Mouse (Mus musculus): ENCODE measurements around the gene Tpcn1.
A peak's percentile ranks its signal among the peaks of the same experiment; 100 is the strongest.

Tpcn1 gene

GRCm38 (mm10) chr5:120588569-120589094 is at the start of gene Tpcn1, which contains the start of gene Iqcd:
Gene Tpcn1 (minus strand): TSS chr5:120588673.
Gene Iqcd (plus strand): TSS chr5:120589016.
- DNase-seq, result peak; percentile 99 to 100

GRCm38 (mm10) chr5:120635633-120636032 is 47.2 kb upstream of the Tpcn1 start:
- no peak for DNase-seq

GRCm38 (mm10) chr5:120634860-120635259 is 46.4 kb upstream of the Tpcn1 start:
- no peak for DNase-seq

DNA sequence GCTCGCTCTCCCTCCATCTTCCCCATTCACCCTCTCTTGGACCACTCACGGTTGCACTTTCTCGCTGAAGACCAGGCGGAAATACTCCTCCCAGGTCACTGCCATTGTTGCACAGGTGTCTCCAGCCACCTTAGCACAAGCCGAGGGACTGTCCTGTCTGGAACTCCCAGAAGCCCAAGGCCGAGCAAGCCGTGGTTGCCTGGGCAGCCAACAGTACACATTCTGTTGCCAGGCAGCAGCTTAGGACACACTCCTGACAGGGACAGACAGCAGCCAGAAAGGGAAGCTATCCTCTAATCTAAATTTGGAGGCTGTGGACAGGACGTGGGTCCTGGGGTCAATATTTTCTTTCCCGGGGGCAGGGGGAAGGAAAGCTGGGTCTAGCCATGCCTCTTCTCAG is 45.7 kb upstream of the Tpcn1 start, which contains the start of gene Cfap73:
Gene Cfap73 (minus strand): TSS at position 105 of the 400 bp plus-strand sequence.
- DNase-seq, result no peak

GRCm38 (mm10) chr5:120631892-120632291 is 43.4 kb upstream of the Tpcn1 start:
- DNase-seq, result no peak

- no peak for DNase-seq
These were observed 42.7 kb upstream of the Tpcn1 start for GRCm38 (mm10) chr5:120631128-120631527.

DNA sequence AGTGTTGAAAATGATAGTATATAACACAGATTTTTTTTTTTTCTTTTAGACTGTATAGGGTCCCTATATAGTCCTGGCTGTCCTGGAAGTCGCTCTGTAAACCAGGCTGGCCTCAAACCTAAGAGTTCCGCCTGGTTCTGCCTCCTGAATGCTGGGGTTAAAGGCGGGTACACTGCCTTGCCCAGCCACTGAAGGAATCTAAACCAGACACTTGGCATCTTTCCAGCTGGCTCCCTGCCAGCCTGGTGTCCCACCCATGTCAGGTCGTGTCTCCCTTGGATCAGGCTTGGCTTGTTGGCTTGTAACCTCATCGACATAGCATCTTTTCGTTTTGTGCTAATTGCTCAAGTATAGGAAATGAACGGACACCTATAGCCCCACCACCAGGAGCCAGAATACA is 40.2 kb upstream of the Tpcn1 start:
- peak in 1 of 2 experiments; percentile 71 for DNase-seq

GRCm38 (mm10) chr5:120627515-120628300 is 39.2 kb upstream of the Tpcn1 start:
- DNase-seq, result no peak

DNA sequence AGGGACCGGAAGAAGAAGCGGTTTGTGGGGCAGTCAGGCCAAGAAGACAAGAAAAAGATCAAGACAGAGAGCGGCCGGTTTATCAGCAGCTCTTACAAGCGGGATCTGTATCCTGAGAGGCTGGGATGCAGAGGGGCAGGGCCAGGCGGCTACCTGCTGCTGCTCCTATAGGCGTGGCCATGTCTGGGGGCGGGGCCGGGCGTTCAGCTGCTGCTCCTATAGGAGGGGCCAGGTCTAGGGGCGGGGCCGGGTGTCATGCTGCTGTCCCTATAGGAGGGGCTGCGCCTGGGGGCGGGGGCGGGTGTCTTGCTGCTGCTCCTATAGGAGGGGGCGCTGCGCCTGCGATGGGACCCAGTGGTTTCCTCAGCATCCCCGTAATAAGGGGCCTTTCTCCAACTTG is 37.9 kb upstream of the Tpcn1 start:
- peak in 1 of 2 experiments; percentile 38 for DNase-seq

DNA sequence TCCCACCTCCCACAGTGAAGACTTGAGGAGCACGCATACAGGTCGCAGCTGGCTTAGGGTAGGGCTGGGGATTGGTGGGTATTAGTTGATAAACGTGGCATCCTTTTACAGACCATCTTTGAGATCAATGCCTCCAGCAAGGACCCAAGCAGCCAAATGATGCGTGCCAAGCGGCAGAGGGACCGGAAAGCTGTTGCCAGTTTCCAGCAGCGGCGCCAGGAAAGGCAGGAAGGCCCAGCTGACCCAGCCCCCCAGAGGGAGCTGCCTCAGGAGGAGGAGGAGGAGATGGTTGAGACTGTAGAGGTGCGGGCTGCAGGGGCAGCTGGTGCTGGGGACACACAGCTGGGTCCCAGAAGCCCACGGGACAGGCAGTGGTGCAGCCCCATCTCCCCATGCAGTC is 36.0 kb upstream of the Tpcn1 start:
- peak; percentile 59 to 72 for DNase-seq

GRCm38 (mm10) chr5:120622198-120622851 is 33.9 kb upstream of the Tpcn1 start:
- DNase-seq, result peak in 1 of 2 experiments; percentile 17

- DNase-seq, result peak in 1 of 2 experiments; percentile 32
These were observed 33.3 kb upstream of the Tpcn1 start for GRCm38 (mm10) chr5:120621846-120622197.

GRCm38 (mm10) chr5:120621078-120621765 is 32.7 kb upstream of the Tpcn1 start:
- DNase-seq, result no peak

DNA sequence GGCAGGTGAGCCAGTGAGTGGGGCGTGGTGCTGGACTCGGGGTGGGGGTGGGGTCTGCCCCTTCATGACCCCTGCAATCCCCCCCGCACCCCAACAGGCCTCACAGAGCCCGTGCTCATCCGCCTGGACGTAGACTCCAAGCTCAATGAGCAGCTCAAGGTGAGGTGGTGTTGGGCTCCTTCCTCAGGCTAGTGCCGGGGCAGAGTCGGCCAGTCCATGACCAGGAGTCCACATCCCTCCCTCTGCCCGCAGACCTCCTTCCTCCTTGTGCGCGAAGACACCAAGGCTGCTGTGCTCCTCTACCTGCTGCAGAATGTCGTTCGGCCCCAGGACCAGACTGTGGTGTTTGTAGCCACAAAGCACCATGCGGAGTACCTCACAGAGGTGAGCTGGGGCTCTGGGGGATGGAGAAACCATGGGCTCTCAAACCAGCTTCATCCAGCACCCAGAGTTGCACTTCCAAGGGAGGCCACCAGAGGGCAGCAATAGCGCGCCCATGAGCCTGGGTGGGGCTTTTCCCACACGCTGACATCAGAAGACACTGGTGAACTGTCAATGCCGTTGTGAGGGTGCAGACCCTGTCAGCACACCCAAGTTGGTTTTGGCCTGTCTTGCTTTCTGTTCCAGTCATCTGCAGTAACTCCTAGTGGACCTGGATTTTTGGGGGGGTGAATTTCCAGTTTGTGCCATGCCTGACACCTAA is 32.1 kb upstream of the Tpcn1 start:
- peak; percentile 93 for DNase-seq

DNA sequence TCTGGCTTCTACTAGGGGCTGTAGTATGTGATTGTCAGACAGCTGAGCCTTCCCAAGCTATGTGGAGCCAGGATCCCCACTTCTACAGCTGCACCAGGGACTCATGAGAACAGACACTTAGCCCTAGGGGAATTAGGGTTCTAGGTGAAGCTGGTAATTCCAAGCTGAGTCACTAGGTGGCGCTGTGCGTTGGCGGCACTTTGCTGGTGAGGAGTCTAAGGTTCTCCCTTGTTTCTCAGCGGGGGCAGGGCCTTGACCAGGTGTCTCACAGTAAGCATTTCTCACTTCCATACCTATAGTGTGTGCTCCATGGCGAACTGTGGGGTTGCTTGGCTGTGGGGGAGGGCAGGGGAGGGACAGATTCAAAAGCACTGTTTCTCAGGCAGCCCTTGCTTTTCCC is 30.7 kb upstream of the Tpcn1 start:
- peak; percentile 82 to 92 for DNase-seq

GRCm38 (mm10) chr5:120618778-120619177 is 30.3 kb upstream of the Tpcn1 start:
- DNase-seq, result no peak

GRCm38 (mm10) chr5:120615903-120616302 is 27.4 kb upstream of the Tpcn1 start:
- DNase-seq, result peak in 1 of 2 experiments; percentile 83

DNA sequence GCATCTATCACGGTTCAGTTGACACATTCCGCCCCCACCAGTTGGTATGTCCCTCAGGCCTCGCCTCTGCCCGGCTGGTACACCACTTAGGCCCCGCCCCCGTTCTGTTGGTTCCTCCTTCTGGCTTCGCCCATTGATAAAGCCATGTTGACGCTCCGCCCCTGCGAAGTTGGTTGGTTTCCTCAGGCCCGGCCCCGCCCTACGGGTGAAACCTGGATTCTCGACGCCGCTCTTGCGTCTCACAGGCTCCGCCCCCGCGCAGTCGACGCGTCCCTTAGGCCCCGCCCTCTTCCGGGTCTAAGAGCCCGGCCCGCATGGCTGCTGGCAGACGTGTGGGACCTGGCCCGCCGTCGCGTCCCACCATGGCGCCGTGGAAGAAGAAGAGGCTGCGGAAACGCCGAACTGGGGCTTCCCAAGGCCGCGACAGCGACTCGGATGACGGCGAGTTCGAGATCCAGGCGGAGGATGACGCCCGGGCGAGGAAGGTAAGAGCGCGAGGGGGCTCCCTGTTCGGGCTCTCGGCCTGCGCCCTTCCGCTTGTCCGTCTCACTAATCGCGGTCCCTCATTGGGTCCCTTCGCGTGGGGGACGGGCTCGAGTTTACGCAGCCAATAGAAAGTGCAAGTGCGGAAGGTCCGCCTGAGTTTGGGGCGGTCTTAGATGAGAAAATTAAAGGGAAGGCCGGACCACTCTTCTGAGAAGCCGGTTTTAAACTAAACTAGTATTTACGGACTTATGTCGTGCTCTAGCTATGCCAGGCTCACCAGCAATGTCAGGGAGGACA is 24.5 kb upstream of the Tpcn1 start:
- peak; percentile 100 for DNase-seq

DNA sequence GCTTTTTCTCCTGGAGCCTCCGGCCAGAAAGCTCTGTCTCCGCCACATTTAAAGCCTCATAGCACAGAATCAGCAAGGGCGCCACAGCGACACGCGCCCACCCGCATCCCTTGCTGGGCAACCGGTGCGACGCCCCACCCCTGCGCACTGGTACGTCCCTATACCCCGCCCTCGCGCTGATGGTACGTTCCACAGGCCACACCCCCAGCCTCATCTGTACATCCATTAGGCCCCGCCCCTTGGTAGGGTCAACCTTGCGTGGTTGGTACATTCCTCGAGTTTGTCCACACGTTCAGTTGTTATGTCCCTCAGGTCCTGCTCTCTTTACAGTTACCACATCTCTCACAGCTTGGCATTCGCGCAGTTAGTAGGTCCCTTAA is 24.0 kb upstream of the Tpcn1 start, which contains the start of the genes Rita1 and Ddx54:
Gene Rita1 (minus strand): TSS at position 148 of the 380 bp plus-strand sequence.
Gene Ddx54 (plus strand): TSS at position 298 of the 380 bp plus-strand sequence.
- peak; percentile 99 for DNase-seq

DNA sequence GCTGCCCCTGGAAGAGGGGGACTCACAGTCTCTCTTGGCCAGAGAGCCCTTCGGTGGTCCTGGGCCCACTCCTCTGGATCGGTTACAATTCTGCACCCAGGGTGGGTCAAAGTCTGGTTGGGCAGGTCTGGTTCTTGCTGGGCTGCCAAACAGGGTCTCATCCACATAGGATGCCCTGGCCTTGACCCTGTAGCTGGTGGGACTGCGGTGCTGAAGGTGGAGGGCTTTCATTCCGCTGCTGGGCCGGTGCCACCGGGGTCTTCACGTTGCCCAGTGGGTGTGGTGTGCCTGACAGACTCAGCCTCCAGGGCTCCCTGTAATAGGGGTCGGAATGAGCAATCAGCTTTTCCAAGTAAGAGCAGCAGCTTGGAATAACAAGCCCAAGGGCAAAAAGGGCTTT is 22.9 kb upstream of the Tpcn1 start:
- peak in 1 of 2 experiments; percentile 58 for DNase-seq

DNA sequence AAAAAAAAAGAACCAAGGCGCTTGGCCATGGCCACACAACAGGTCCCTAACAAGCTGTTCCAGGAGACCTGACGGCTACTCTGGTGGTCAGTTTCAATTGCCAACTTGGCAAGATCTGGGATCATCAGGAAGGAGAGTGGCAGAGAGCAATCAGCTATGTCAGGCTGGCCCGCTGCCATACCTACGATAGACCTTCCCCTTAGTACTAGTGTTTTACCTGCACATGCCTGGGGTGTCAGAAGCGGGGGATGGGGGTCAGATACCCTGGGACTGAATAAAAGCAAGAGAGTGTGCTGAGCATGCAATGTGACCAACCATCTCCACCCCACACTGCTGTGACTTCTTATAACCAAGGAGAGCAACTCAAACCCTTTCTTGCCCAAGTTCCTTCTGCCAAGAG is 22.4 kb upstream of the Tpcn1 start:
- peak; percentile 60 to 71 for DNase-seq

Measured in cerebellum, postnatal 14 days (tissue).